Mouse (Mus musculus) embryonic fibroblast, embryonic 13.5 days (primary cell): ENCODE data around the gene Hmcn1.

Experiments used
- CTCF ChIP-seq: IDR thresholded peaks from 2 replicates; pipeline ENCODE4 v1.5.1; 2011; ENCODE audit warnings: mild to moderate bottlenecking, control low read depth, low read length, moderate library complexity, borderline replicate concordance; ENCODE audit not compliant: insufficient read depth
- POLR2A ChIP-seq: IDR thresholded peaks from 2 replicates; pipeline ENCODE4 v1.6.1; 2011; ENCODE audit warnings: low read depth, mild to moderate bottlenecking, control low read depth, low read length, moderate library complexity

DNA sequence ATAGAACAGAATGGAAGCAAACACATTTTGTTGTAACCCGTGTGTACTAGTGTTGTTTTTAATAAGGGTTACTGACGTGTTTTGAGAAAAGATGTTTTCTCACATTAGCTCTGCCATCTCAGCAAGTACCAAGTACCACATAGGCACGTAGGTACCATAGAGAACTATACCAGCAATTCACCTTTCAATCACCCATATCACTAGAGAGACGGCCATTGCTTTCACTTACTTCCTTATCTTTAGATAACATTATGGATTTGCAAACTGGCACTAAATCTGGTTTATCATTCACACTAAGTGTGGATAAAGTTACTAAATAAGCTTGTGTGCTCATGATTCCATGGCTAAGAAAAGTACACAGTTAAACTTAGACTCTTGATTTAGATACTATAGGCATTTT lies 387.1 kb downstream of the Hmcn1 start:
- TF ChIP-seq CTCF = no peak
- TF ChIP-seq POLR2A = no peak
